Mouse (Mus musculus) central nervous system, embryonic 18 days (tissue): Measurements from ENCODE around the gene Bud31. TPM values are rescaled to one million over a fixed set of nuclear protein-coding genes. Genes with fewer than 3 reads are reported as not detected.

ENCODE experiments used
- polyA plus RNA-seq: library from polyadenylated mRNA; depleted of rRNA; stranded (reverse); fragments of >200 nt; gene quantifications from 2 replicates; pipeline ENCODE4 v1.2.3, GENCODE M21; 2012; rRNA removed

Bud31 gene
- 130 and 142 TPM in 2 replicates for polyA plus RNA-seq

DNA sequence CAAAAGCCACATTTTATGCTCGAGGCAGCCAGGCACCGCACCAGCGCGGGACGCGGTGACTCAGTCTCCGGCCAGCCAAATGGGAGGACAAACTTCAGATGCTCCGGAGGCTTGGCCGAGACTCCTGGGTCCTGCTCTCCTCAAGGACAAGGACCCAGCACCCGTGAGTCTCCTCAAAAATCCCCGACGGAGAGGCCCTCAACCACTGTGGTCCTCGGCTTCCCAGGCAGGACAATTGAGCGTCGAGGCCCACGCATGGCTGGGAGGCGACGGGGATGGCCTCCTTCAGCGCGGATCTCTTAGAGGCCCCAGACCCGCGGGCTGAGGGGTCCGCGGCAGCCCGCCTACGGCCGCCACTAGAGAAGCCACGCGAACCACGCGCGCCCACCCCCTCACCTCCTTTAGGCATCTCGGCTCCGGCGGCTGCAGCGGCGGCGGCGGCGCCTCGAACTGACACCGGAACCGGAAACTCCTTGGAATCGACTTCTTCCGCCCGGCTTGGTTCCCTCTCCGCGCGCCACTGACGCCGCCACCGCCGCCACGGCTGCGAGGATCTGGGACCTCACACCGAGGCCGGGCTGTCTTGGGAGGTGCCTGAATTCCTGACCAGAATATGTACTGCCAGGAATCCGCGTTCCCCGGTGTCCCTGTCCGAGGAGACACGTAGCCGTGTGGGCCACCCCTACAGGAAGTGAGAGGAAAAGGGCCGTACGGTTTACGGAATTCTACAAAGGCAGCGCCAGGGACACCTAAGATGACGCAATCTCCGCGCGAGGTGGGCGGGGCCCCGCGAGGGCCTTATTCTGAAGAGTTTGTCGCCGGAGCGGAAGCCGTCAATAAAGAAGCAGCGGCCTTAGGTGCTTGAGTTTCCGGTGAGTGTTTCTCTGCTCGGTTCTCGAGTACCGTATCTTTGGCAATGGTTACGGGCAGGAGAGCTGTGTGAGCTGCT is at the start of gene Bud31, which contains the start of gene Pdap1:
Bud31 (plus strand) TSS at position 792 of the 949 bp plus-strand sequence.
Pdap1 (minus strand) TSS at position 668 of the 949 bp plus-strand sequence.

DNA sequence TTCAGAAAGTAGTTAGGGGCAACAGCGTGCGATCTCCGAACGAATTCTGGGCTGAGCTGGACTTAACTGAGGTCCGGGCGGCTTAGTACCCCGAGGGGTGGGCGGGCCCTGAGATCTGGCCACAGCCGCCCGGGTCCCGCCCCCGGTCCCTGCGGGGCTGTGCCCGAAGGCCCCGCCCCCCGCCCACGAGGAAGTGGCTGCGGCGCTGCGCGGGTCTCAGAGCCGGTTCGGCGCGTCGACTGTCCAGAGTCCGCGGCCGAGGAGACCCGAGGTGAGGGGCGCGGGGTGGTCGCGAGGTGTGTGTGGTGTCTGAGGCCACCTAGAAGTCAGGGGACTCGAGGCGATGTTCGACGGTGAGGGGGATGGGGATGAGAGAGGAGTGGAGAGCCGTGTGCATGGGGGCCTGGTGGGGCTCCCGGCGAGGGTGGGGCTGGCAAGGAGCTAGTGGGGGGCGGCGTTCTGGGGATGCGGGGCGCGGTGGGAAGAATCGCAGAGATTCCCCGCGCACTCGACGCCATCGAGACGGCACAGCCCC is 26.0 kb upstream of the Bud31 start, which contains the start of gene Arpc1b:
Arpc1b (plus strand) TSS at position 145 of the 535 bp plus-strand sequence.

DNA sequence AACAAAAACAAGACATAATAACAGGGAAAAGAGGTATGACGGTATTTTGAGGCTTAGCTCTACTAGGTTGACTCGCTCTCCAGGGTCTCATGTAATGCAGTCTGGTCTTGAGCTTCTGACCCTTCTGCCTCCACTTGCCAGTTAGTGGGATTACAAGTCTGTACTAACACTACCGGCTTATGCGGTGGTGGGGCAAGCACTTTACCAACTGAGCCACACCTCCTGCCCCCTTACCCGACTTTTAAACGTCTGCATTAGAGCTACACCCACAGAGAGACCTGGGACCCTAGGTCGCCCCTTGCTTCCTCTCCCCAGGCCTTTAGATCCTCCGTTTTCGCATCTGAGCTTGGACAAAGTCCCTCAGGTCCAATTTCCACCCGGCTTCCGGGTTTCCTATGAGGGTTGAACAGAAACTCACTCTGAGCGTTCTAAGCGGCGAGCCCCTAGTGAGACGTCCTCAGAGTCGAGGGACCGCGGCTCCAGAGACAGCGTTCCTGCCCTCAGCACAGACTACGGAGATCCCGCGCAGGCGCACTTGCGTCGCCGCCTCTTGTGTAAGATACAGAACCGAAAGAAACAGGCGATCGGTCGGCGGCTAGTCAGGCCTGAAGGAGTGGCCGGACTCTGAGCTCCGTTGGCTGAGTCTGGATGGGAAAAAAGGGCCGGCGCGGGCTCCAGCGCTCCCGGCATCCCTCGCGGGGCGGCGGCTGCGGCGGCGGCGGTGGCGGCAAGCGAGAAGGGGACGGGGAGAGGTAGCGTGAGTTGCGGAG is 26.6 kb downstream of the Bud31 start, which contains the start of the genes Ptcd1 and Cpsf4:
Ptcd1 (minus strand) TSS at position 573 of the 770 bp plus-strand sequence.
Cpsf4 (plus strand) TSS at position 678 of the 770 bp plus-strand sequence.

DNA sequence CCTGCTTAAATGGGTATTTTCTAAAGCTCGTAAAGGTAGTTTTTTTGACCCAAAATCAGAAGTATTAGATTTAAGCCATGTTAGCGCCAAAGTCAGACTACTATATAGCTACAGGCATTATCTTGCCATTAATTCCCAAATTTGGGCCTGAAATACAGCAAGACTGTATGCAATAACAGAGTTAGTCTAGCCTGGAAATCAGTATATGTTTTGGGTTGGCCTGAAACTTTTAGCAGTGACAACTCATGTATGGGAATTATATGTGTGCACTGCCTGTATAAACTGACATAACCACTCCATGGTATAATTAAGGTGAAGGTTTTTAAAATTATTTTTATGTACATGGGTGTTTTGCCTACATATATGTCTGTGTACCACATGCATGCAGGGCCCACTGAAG is 51.8 kb downstream of the Bud31 start, which contains the start of gene Atp5j2:
Atp5j2 (minus strand) TSS at position 101 of the 400 bp plus-strand sequence.

Other genes with a start within 250 kb of the Bud31 start
- 49.0 and 53.6 TPM in 2 replicates for gene Smurf1, start 174.5 kb upstream of the Bud31 start, polyA plus RNA-seq
- not detected in 2 replicates for gene Gm4871, start 107.6 kb upstream of the Bud31 start, polyA plus RNA-seq
- gene 1700018F24Rik, start 97.4 kb upstream of the Bud31 start, polyA plus RNA-seq: not detected in 2 replicates
- 265 and 275 TPM in 2 replicates for gene Arpc1a, start 56.5 kb upstream of the Bud31 start, polyA plus RNA-seq
- 0.07 TPM in 1 of 2 replicates, not detected in the other for gene Kpna7, start 56.3 kb upstream of the Bud31 start, polyA plus RNA-seq
- 66.6 and 73.3 TPM in 2 replicates for gene Arpc1b, start 26.1 kb upstream of the Bud31 start, polyA plus RNA-seq
- 116 and 119 TPM in 2 replicates for gene Pdap1, start 124 bp upstream of the Bud31 start, polyA plus RNA-seq
- gene Ptcd1, start 26.7 kb downstream of the Bud31 start, polyA plus RNA-seq: 20.2 and 20.8 TPM in 2 replicates
- gene Cpsf4, start 26.9 kb downstream of the Bud31 start, polyA plus RNA-seq: 76.1 and 81.7 TPM in 2 replicates
- 315 and 348 TPM in 2 replicates for gene Atp5j2, start 51.7 kb downstream of the Bud31 start, polyA plus RNA-seq
- 6.3 and 6.5 TPM in 2 replicates for gene Zkscan14, start 61.5 kb downstream of the Bud31 start, polyA plus RNA-seq
- 10.2 and 10.4 TPM in 2 replicates for gene Zkscan5, start 64.2 kb downstream of the Bud31 start, polyA plus RNA-seq
- 17.8 and 18.6 TPM in 2 replicates for gene Zfp655, start 91.4 kb downstream of the Bud31 start, polyA plus RNA-seq
- gene Zscan25, start 140.1 kb downstream of the Bud31 start, polyA plus RNA-seq: 15.4 and 17.4 TPM in 2 replicates
- 0.03 and 0.04 TPM in 2 replicates for gene Cyp3a57, start 204.9 kb downstream of the Bud31 start, polyA plus RNA-seq